8 mouse cellular contexts compared by ENCODE assay signal in the genomic region with DNA sequence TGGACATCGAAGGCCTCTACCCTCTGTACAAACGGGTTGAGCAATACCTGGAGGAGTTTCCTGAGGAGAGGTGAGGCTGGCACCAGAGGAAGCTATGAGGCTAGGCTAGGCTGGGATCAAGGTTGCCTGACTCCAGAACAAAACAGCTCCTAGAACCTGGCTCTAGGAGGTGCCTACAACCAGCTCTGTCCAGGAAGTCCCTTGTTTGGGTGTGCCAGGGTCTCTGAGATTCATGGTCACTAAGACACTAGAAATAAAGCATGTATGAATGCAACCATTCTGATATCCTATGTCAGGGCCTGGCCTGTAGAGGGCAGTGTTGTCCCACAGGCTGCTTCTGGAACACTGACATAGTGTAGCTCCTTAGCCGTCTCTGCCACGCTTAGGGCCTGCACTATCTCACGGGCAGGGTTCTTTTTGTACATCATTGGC. TPM values are rescaled to one million over a fixed set of nuclear protein-coding genes. Genes with fewer than 3 reads are reported as not detected.
A peak's percentile ranks its signal among the peaks of the same experiment; 100 is the strongest.
DNase-seq lines count a peak whose midpoint lies in the region; ATAC-seq and TF ChIP-seq lines count a peak whose summit lies in the region.

No protein-coding gene starts in this region.

- no peaks in the 10 kb centered on the region for H3K9me3 ChIP-seq in ES-Bruce4 (replicated peaks; ENCODE audit: control insufficient read depth, insufficient read depth, low read length, poor library complexity, severe bottlenecking)
- no peaks in the 10 kb centered on the region for H3K9me3 ChIP-seq in forebrain, embryonic 12.5 days

- DNase-seq in c-Kit-positive CD71-positive TER-119-negative erythroid progenitor cells, embryonic 14.5 days (ENCODE audit: low read depth), result peak; percentile 69
- DNase-seq in heart, postnatal 14 days, result peak; percentile 89 to 93
- peak; percentile 35 for DNase-seq in large intestine, adult 2 months (ENCODE audit: low read depth, low spot score)
- peak; percentile 81 for DNase-seq in lung, adult 2 months
- DNase-seq in ovary, adult 18-20 months (ENCODE audit: low spot score), result peak; percentile 75
- DNase-seq in thymus, adult 2 months, result peak; percentile 75

- peak; percentile 63; the same call in 1 of the 2 replicates for ATAC-seq in forebrain, embryonic 12.5 days (ENCODE audit: low FRiP score)

- no peak overlapping the region for H3K4me2 ChIP-seq in forebrain, embryonic 12.5 days

- H3K4me1 ChIP-seq in ES-Bruce4 (ENCODE audit: control insufficient read depth, insufficient read depth, low read length), result no peaks in the 10 kb centered on the region
- H3K4me1 ChIP-seq in forebrain, embryonic 12.5 days, result no peaks in the 10 kb centered on the region
- no peaks in the 10 kb centered on the region for H3K4me1 ChIP-seq in lung, adult 2 months (ENCODE audit: control insufficient read depth, insufficient read depth, low read length)
- H3K4me1 ChIP-seq in thymus, adult 2 months (replicated peaks; ENCODE audit: control insufficient read depth, insufficient read depth, low read length), result no peaks in the 10 kb centered on the region

- no peaks in the 10 kb centered on the region for H3K27me3 ChIP-seq in ES-Bruce4 (ENCODE audit: control insufficient read depth, insufficient read depth, low read length, poor library complexity, severe bottlenecking)
- H3K27me3 ChIP-seq in forebrain, embryonic 12.5 days, result no peaks in the 10 kb centered on the region
- no peaks in the 10 kb centered on the region for H3K27me3 ChIP-seq in thymus, adult 2 months (ENCODE audit: control insufficient read depth, insufficient read depth, low read length)

- no peak overlapping the region for H3K9ac ChIP-seq in ES-Bruce4 (ENCODE audit: low read depth, poor library complexity, severe bottlenecking)
- no peak overlapping the region for H3K9ac ChIP-seq in forebrain, embryonic 12.5 days

- no peak overlapping the region for H3K4me3 ChIP-seq in ES-Bruce4 (ENCODE audit: low read depth, low read length)
- no peak overlapping the region for H3K4me3 ChIP-seq in forebrain, embryonic 12.5 days (replicated peaks)
- H3K4me3 ChIP-seq in lung, adult 2 months (replicated peaks; ENCODE audit: extremely low read depth, low read depth, low read length), result no peak overlapping the region
- H3K4me3 ChIP-seq in thymus, adult 2 months (ENCODE audit: control insufficient read depth, insufficient read depth, low read length), result no peak overlapping the region

- no peak overlapping the region for H3K27ac ChIP-seq in ES-Bruce4 (ENCODE audit: insufficient read depth, low read length)
- no peak overlapping the region for H3K27ac ChIP-seq in forebrain, embryonic 12.5 days
- H3K27ac ChIP-seq in thymus, adult 2 months (ENCODE audit: control insufficient read depth, insufficient read depth, low read length), result no peak overlapping the region

- 51% methylated on average over 5 of the region's 5 CpGs for WGBS in forebrain, embryonic 12.5 days
- WGBS in large intestine, adult 2 months, result 17% methylated on average over 5 of the region's 5 CpGs
- WGBS in lung, adult 2 months, result 20% methylated on average over 5 of the region's 5 CpGs
- WGBS in thymus, adult 2 months, result 59% methylated on average over 5 of the region's 5 CpGs

- TF ChIP-seq POLR2A in ES-Bruce4 (IDR thresholded peaks at IDR 0.05; ENCODE audit: insufficient read depth, low read length), result no peak
- no peak for TF ChIP-seq POLR2A in lung, adult 2 months (IDR thresholded peaks at IDR 0.05; ENCODE audit: borderline replicate concordance, extremely low read depth, low read depth, low read length)
- TF ChIP-seq POLR2A in thymus, adult 2 months (IDR thresholded peaks at IDR 0.05; ENCODE audit: control insufficient read depth, extremely low read depth, insufficient read depth, low read length, poor library complexity), result no peak

- intact Hi-C loops in heart, postnatal 14 days (cut with DNase I), result loop anchor here (1.0 to 5.0 kb wide), 2 partner anchors 73 to 196 kb away; no protein-coding TSS in a partner anchor

- peaks cover 2% of the 10 kb centered on the region for H3K36me3 ChIP-seq in ES-Bruce4 (ENCODE audit: control insufficient read depth, insufficient read depth, low read length, poor library complexity, severe bottlenecking)
- H3K36me3 ChIP-seq in forebrain, embryonic 12.5 days (replicated peaks), result peaks cover 50% of the 10 kb centered on the region
- peaks cover 14% of the 10 kb centered on the region; the same call in 1 of the 2 replicates for H3K36me3 ChIP-seq in thymus, adult 2 months (ENCODE audit: control insufficient read depth, insufficient read depth, low read length)

- TF ChIP-seq CTCF in ES-Bruce4 (IDR thresholded peaks at IDR 0.05; ENCODE audit: low read depth, low read length), result peak; percentile 97
- TF ChIP-seq CTCF in lung, adult 2 months (IDR thresholded peaks at IDR 0.05; ENCODE audit: insufficient read depth, low read length), result peak; percentile 99
- peak; percentile 64; the same call in 1 of the 2 replicates for TF ChIP-seq CTCF in thymus, adult 2 months (IDR thresholded peaks at IDR 0.05; ENCODE audit: borderline replicate concordance, control insufficient read depth, extremely low read depth, insufficient read depth, low read length, poor library complexity)

- no peak for TF ChIP-seq EP300 in ES-Bruce4 (IDR thresholded peaks at IDR 0.05; ENCODE audit: insufficient read depth, low read depth, low read length)

RNA-seq across cellular contexts. Expression of gene Ippk, which starts 28.3 kb away (rescaled TPM):
- 15.4 and 16.4 TPM in 2 replicates for polyA plus RNA-seq in ES-Bruce4 (2011; ENCODE audit: insufficient read depth, insufficient read length, low read depth, missing spikeins)
- 15.2 and 15.6 TPM in 2 replicates for polyA plus RNA-seq in forebrain, embryonic 12.5 days (2016; fragmentation: Nextera tagmentation; extraction: Ambion mirVana)
- 1 to 10 TPM; 7.1 to 7.4 TPM for total RNA-seq in heart, postnatal 14 days (2021)
- polyA plus RNA-seq in large intestine, adult 2 months (2012; rRNA removed), result 7.7 and 8.1 TPM in 2 replicates
- 4.9 and 7.3 TPM in 2 replicates for polyA plus RNA-seq in lung, adult 2 months (2012; rRNA removed)
- 6.7 and 7.1 TPM in 2 replicates for polyA plus RNA-seq in thymus, adult 2 months (2012; rRNA removed)

RNA-seq across cellular contexts. Expression of gene Tes3-ps, which starts 43.8 kb away (rescaled TPM):
- 3.4 and 5.4 TPM in 2 replicates for polyA plus RNA-seq in ES-Bruce4 (2011; ENCODE audit: insufficient read depth, insufficient read length, low read depth, missing spikeins)
- 0.97 and 1.5 TPM in 2 replicates for polyA plus RNA-seq in forebrain, embryonic 12.5 days (2016; fragmentation: Nextera tagmentation; extraction: Ambion mirVana)
- total RNA-seq in heart, postnatal 14 days (2021), result 1 to 10 TPM; 1.2 to 1.4 TPM
- polyA plus RNA-seq in large intestine, adult 2 months (2012; rRNA removed), result 0.07 TPM in 1 of 2 replicates, not detected in the other
- not detected in 2 replicates for polyA plus RNA-seq in lung, adult 2 months (2012; rRNA removed)
- not detected in 2 replicates for polyA plus RNA-seq in thymus, adult 2 months (2012; rRNA removed)

RNA-seq across cellular contexts. Expression of gene Ecm2, which starts 55.3 kb away (rescaled TPM):
- 0.18 TPM in 1 of 2 replicates, not detected in the other for polyA plus RNA-seq in ES-Bruce4 (2011; ENCODE audit: insufficient read depth, insufficient read length, low read depth, missing spikeins)
- 0.58 and 0.84 TPM in 2 replicates for polyA plus RNA-seq in forebrain, embryonic 12.5 days (2016; fragmentation: Nextera tagmentation; extraction: Ambion mirVana)
- 10 to 100 TPM; 16.4 to 19.1 TPM for total RNA-seq in heart, postnatal 14 days (2021)
- polyA plus RNA-seq in large intestine, adult 2 months (2012; rRNA removed), result 0.67 and 0.71 TPM in 2 replicates
- 3.1 and 7.5 TPM in 2 replicates for polyA plus RNA-seq in lung, adult 2 months (2012; rRNA removed)
- 0.66 and 0.84 TPM in 2 replicates for polyA plus RNA-seq in thymus, adult 2 months (2012; rRNA removed)

Comparison
In these comparisons a context has a peak if more than half of its experiments do, and no peak if none do; other contexts are left out.
1. DNase-seq: peak in every context shown above with its lines; median percentile 91 in heart, postnatal 14 days; 81 in lung, adult 2 months; 75 in ovary, adult 18-20 months; 75 in thymus, adult 2 months; 69 in c-Kit-positive CD71-positive TER-119-negative erythroid progenitor cells, embryonic 14.5 days; 35 in large intestine, adult 2 months.